ENCODE assay signal across 8 mouse cellular contexts in genomic region chr13:52735934-52736523, GRCm38 (mm10).
DNase-seq lines count a peak whose midpoint lies in the region; ATAC-seq lines count a peak whose summit lies in the region.

No protein-coding gene starts in this region.

- no peak overlapping the region for H3K4me2 ChIP-seq in kidney, embryonic 15.5 days
- H3K4me2 ChIP-seq in intestine, embryonic 14.5 days (ENCODE audit: low read length): no peak overlapping the region
- no peak overlapping the region for H3K4me2 ChIP-seq in midbrain, embryonic 15.5 days

- H3K9ac ChIP-seq in kidney, embryonic 15.5 days: no peak overlapping the region
- no peak overlapping the region for H3K9ac ChIP-seq in intestine, embryonic 14.5 days (ENCODE audit: low read length)
- H3K9ac ChIP-seq in midbrain, embryonic 15.5 days: no peak overlapping the region

- no peak for ATAC-seq in kidney, embryonic 15.5 days (replicated peaks; ENCODE audit: low FRiP score)
- peak; percentile 68 for ATAC-seq in common myeloid progenitor, adult 5-6 weeks (replicated peaks; ENCODE audit: low read depth, poor library complexity, severe bottlenecking)
- ATAC-seq in intestine, embryonic 14.5 days (replicated peaks; ENCODE audit: low FRiP score, low TSS enrichment, low read depth): 0 out of 2 replicates have a peak, but pooled peaks have one; percentile 36
- no peak for ATAC-seq in midbrain, embryonic 15.5 days (replicated peaks)

- H3K4me3 ChIP-seq in kidney, embryonic 15.5 days (replicated peaks): no peak overlapping the region
- H3K4me3 ChIP-seq in intestine, embryonic 14.5 days (ENCODE audit: low read depth, low read length): no peak overlapping the region
- no peak overlapping the region for H3K4me3 ChIP-seq in midbrain, embryonic 15.5 days

- H3K27me3 ChIP-seq in kidney, embryonic 15.5 days: no peaks in the 10 kb centered on the region
- H3K27me3 ChIP-seq in intestine, embryonic 14.5 days (replicated peaks; ENCODE audit: control insufficient read depth, insufficient read depth, low read length): no peaks in the 10 kb centered on the region
- no peaks in the 10 kb centered on the region for H3K27me3 ChIP-seq in midbrain, embryonic 15.5 days (replicated peaks)

- no peaks in the 10 kb centered on the region for H3K36me3 ChIP-seq in kidney, embryonic 15.5 days
- H3K36me3 ChIP-seq in intestine, embryonic 14.5 days (ENCODE audit: control insufficient read depth, insufficient read depth, low read length): no peaks in the 10 kb centered on the region
- no peaks in the 10 kb centered on the region for H3K36me3 ChIP-seq in midbrain, embryonic 15.5 days (replicated peaks)

- H3K4me1 ChIP-seq in kidney, embryonic 15.5 days: peaks cover 14% of the 10 kb centered on the region
- H3K4me1 ChIP-seq in intestine, embryonic 14.5 days (replicated peaks; ENCODE audit: control insufficient read depth, insufficient read depth, low read length): peaks cover 14% of the 10 kb centered on the region
- peaks cover 3% of the 10 kb centered on the region; the same call in 1 of the 2 replicates for H3K4me1 ChIP-seq in midbrain, embryonic 15.5 days

- no peak overlapping the region for H3K27ac ChIP-seq in kidney, embryonic 15.5 days
- H3K27ac ChIP-seq in intestine, embryonic 14.5 days (ENCODE audit: low read depth): 0 out of 2 replicates have a peak overlapping the region, but pooled peaks have one; percentile 1
- no peak overlapping the region for H3K27ac ChIP-seq in midbrain, embryonic 15.5 days

- no peaks in the 10 kb centered on the region for H3K9me3 ChIP-seq in kidney, embryonic 15.5 days (replicated peaks)
- no peaks in the 10 kb centered on the region for H3K9me3 ChIP-seq in intestine, embryonic 14.5 days (ENCODE audit: control insufficient read depth, low read length)
- no peaks in the 10 kb centered on the region for H3K9me3 ChIP-seq in midbrain, embryonic 15.5 days

- 31% methylated on average over 19 of the region's 19 CpGs for WGBS in kidney, embryonic 15.5 days
- 49% methylated on average over 19 of the region's 19 CpGs for WGBS in intestine, embryonic 14.5 days
- 61% methylated on average over 19 of the region's 19 CpGs for WGBS in midbrain, embryonic 15.5 days

- peak; percentile 15 for DNase-seq in kidney, adult 11 months
- peak; percentile 65 for DNase-seq in intestine, embryonic 14.5 days (ENCODE audit: low spot score)
- peak; percentile 42 for DNase-seq in lung, postnatal 10 days
- DNase-seq in T-cell, adult 2 months (ENCODE audit: low spot score): no peak
- no peak for DNase-seq in layer of hippocampus, adult 9-11 months

Comparison
In these comparisons a context has a peak if more than half of its experiments do, and no peak if none do; other contexts are left out.
1. DNase-seq: peak in kidney, adult 11 months (single experiment), intestine, embryonic 14.5 days (single experiment) and lung, postnatal 10 days (single experiment); none in T-cell, adult 2 months (single experiment) and layer of hippocampus, adult 9-11 months (single experiment).
2. ATAC-seq: peak in common myeloid progenitor, adult 5-6 weeks (single experiment) and intestine, embryonic 14.5 days (single experiment); none in kidney, embryonic 15.5 days (single experiment) and midbrain, embryonic 15.5 days (single experiment).